Mouse (Mus musculus): Measurements from ENCODE around the gene Kcnab2.

DNA sequence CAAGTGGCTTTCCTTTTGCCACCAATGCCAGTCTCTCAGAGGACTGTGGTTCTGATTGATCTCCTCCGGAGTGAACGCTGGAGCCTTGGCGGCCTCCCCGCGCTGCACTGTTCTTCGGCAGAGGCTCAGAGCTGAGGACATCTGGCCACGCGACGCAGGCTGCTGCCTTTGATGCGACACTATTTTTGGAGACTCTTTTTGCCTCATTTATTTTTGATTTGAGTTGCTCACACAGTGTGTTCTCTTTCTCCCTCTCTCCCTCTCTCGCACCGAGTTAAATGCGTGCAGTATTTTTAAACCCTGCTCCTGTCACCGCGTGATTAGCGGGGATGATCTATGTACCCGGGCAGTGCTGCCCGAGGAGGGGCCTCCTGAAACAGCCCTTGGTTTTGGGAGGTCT lies 21.1 kb downstream of the Kcnab2 start:
- no peak for TF ChIP-seq CTCF (IDR thresholded peaks at IDR 0.05; ENCODE audit: low read depth)
- TF ChIP-seq EP300 (IDR thresholded peaks at IDR 0.05; ENCODE audit: low read depth): no peak

All from heart, postnatal 0 days (tissue).